In genomic region chr13:63724843-63725582, GRCm38 (mm10) we compare ENCODE assay signal across 14 mouse cellular contexts.
DNase-seq lines count a peak whose midpoint lies in the region; ATAC-seq lines count a peak whose summit lies in the region.
"Had no signal": no experiment of that assay in that cellular context is flagged by ENCODE, and none has a peak within 500 bp of the region (broad histone marks: within the 10 kb centered on the region; RNA-seq: fewer than 3 reads in every experiment).

No protein-coding gene starts in this region.

- no peak for ATAC-seq in limb, embryonic 13.5 days (ENCODE audit: low FRiP score, low read depth)
- no peak for ATAC-seq in stomach, embryonic 15.5 days (ENCODE audit: insufficient read depth, low FRiP score, low read depth)

- H3K27ac ChIP-seq in limb, embryonic 13.5 days, result peak overlapping the region; percentile 44; the same call in 1 of the 2 replicates
- peak overlapping the region; percentile 64 for H3K27ac ChIP-seq in stomach, embryonic 15.5 days
- H3K27ac ChIP-seq: left cerebral cortex, adult 2 months had no signal

- H3K4me1 ChIP-seq in limb, embryonic 13.5 days, result peaks cover 45% of the 10 kb centered on the region
- H3K4me1 ChIP-seq in stomach, embryonic 15.5 days, result peaks cover 21% of the 10 kb centered on the region

- no peak overlapping the region for H3K9ac ChIP-seq in limb, embryonic 13.5 days
- H3K9ac ChIP-seq in stomach, embryonic 15.5 days, result no peak overlapping the region

- WGBS in limb, embryonic 13.5 days, result 39% methylated on average over 2 of the region's 2 CpGs
- WGBS in stomach, embryonic 15.5 days, result 57% methylated on average over 2 of the region's 2 CpGs

- H3K27me3 ChIP-seq in limb, embryonic 13.5 days, result no peaks in the 10 kb centered on the region
- no peaks in the 10 kb centered on the region for H3K27me3 ChIP-seq in stomach, embryonic 15.5 days (replicated peaks)

- no peaks in the 10 kb centered on the region for H3K36me3 ChIP-seq in limb, embryonic 13.5 days
- H3K36me3 ChIP-seq in stomach, embryonic 15.5 days, result no peaks in the 10 kb centered on the region
- H3K36me3 ChIP-seq: G1E had no signal

- intact Hi-C loops in left cerebral cortex, postnatal 4 days (cut with DNase I), result no loop called here
- intact Hi-C loops in left cerebral cortex, postnatal 25 days (cut with DNase I), result loop anchor here (10.0 kb wide), 1 partner anchor 200 kb away; no protein-coding TSS in a partner anchor

- peak; percentile 34 to 46 for DNase-seq in cerebellum, postnatal 14 days
- DNase-seq in cerebellum, adult 18-20 months, result no peak
- peak; percentile 58 for DNase-seq in left cerebral cortex, postnatal 4 days
- DNase-seq in left cerebral cortex, postnatal 25 days (ENCODE audit: low spot score in 2 of 2), result no peak
- DNase-seq in ovary, postnatal 14 days (ENCODE audit: low spot score), result no peak
- no peak for DNase-seq in left cerebral cortex, adult 9 months (ENCODE audit: low spot score in 2 of 2)
- DNase-seq: adrenal gland, postnatal 10 days; cerebellum, adult 2 months; right cerebral cortex, postnatal 25 days; thymus, postnatal 14 days had no signal

- no peak overlapping the region for H3K4me3 ChIP-seq in limb, embryonic 13.5 days
- no peak overlapping the region for H3K4me3 ChIP-seq in stomach, embryonic 15.5 days (replicated peaks)
- H3K4me3 ChIP-seq: left cerebral cortex, adult 2 months had no signal

- H3K9me3 ChIP-seq in limb, embryonic 13.5 days, result no peaks in the 10 kb centered on the region
- no peaks in the 10 kb centered on the region for H3K9me3 ChIP-seq in stomach, embryonic 15.5 days
- H3K9me3 ChIP-seq: G1E had no signal

- H3K4me2 ChIP-seq in limb, embryonic 13.5 days (replicated peaks), result no peak overlapping the region
- H3K4me2 ChIP-seq in stomach, embryonic 15.5 days, result no peak overlapping the region

Comparison
In these comparisons a context has a peak if more than half of its experiments do, and no peak if none do; other contexts are left out.
1. DNase-seq: peak in cerebellum, postnatal 14 days (2 of 2) and left cerebral cortex, postnatal 4 days (single experiment); none in cerebellum, adult 18-20 months (0 of 2), left cerebral cortex, postnatal 25 days (0 of 2), ovary, postnatal 14 days (single experiment) and left cerebral cortex, adult 9 months (0 of 2).